Mouse (Mus musculus): ENCODE results near the gene Lmf1.
A peak's percentile ranks its signal among the peaks of the same experiment; 100 is the strongest.

The Lmf1 gene

GRCm38 (mm10) chr17:25604234-25604633, 25.3 kb downstream of the Lmf1 start:
- DNase-seq (ENCODE audit: low spot score): no peak

- no peak for DNase-seq (ENCODE audit: low spot score)
These were observed 29.4 kb downstream of the Lmf1 start for GRCm38 (mm10) chr17:25608137-25608785.

GRCm38 (mm10) chr17:25608821-25609505, 30.1 kb downstream of the Lmf1 start:
- peak; percentile 32 for DNase-seq (ENCODE audit: low spot score)

GRCm38 (mm10) chr17:25609506-25609828, 30.6 kb downstream of the Lmf1 start:
- no peak for DNase-seq (ENCODE audit: low spot score)

GRCm38 (mm10) chr17:25610151-25610550, 31.3 kb downstream of the Lmf1 start:
- peak; percentile 81 for DNase-seq (ENCODE audit: low spot score)

- no peak for DNase-seq (ENCODE audit: low spot score)
These were observed 33.7 kb downstream of the Lmf1 start for GRCm38 (mm10) chr17:25612537-25612936.

GRCm38 (mm10) chr17:25613323-25613722, 34.4 kb downstream of the Lmf1 start:
- DNase-seq (ENCODE audit: low spot score): no peak

- DNase-seq (ENCODE audit: low spot score): no peak
These were observed 36.0 kb downstream of the Lmf1 start for GRCm38 (mm10) chr17:25614723-25615510.

- peak; percentile 84 for DNase-seq (ENCODE audit: low spot score)
These were observed 39.7 kb downstream of the Lmf1 start for GRCm38 (mm10) chr17:25618508-25619056.

GRCm38 (mm10) chr17:25623441-25623840, 44.6 kb downstream of the Lmf1 start:
- DNase-seq (ENCODE audit: low spot score): peak; percentile 61

GRCm38 (mm10) chr17:25623935-25624334, 45.0 kb downstream of the Lmf1 start:
- peak; percentile 53 for DNase-seq (ENCODE audit: low spot score)

GRCm38 (mm10) chr17:25624446-25625119, 45.7 kb downstream of the Lmf1 start:
- no peak for DNase-seq (ENCODE audit: low spot score)

- no peak for DNase-seq (ENCODE audit: low spot score)
These were observed 46.4 kb downstream of the Lmf1 start for GRCm38 (mm10) chr17:25625282-25625681.

GRCm38 (mm10) chr17:25626196-25627043, 47.5 kb downstream of the Lmf1 start:
- no peak for DNase-seq (ENCODE audit: low spot score)

GRCm38 (mm10) chr17:25630313-25630712, 51.4 kb downstream of the Lmf1 start:
- DNase-seq (ENCODE audit: low spot score): no peak

GRCm38 (mm10) chr17:25634070-25634469, 55.2 kb downstream of the Lmf1 start:
- peak; percentile 85 for DNase-seq (ENCODE audit: low spot score)

- DNase-seq (ENCODE audit: low spot score): no peak
These were observed 56.5 kb downstream of the Lmf1 start for GRCm38 (mm10) chr17:25635387-25635786.

- no peak for DNase-seq (ENCODE audit: low spot score)
These were observed 56.9 kb downstream of the Lmf1 start for GRCm38 (mm10) chr17:25635806-25636205.

GRCm38 (mm10) chr17:25637986-25638385, 59.1 kb downstream of the Lmf1 start:
- no peak for DNase-seq (ENCODE audit: low spot score)

- DNase-seq (ENCODE audit: low spot score): no peak
These were observed 59.6 kb downstream of the Lmf1 start for GRCm38 (mm10) chr17:25638442-25638841.

- no peak for DNase-seq (ENCODE audit: low spot score)
These were observed 62.1 kb downstream of the Lmf1 start for GRCm38 (mm10) chr17:25640956-25641355.

Data from MN1 (cell line).